Mouse (Mus musculus): ENCODE data around the gene Mal. TPM values are rescaled to one million over a fixed set of nuclear protein-coding genes. Genes with fewer than 3 reads are reported as not detected.

Mal gene
- polyA plus RNA-seq, 1 experiment from 2014 or later, result 0.81 TPM

- no peak for DNase-seq (ENCODE audit: low spot score)
These were observed 20.9 kb downstream of the Mal start for GRCm38 (mm10) chr2:127635581-127635980.

GRCm38 (mm10) chr2:127632601-127633000 lies 23.9 kb downstream of the Mal start:
- no peak for DNase-seq (ENCODE audit: low spot score)
- WGBS, result 73% methylated on average over 2 of the region's 2 CpGs
- Histone ChIP-seq H3K4me2 (ENCODE audit: low read length) (no peak overlapping the region), H3K36me3 (ENCODE audit: control insufficient read depth, insufficient read depth, low read length) (no peaks in the 10 kb centered on the region), H3K9me3 (ENCODE audit: control insufficient read depth, low read length) (no peaks in the 10 kb centered on the region), H3K4me1 (replicated peaks; ENCODE audit: control insufficient read depth, insufficient read depth, low read length) (no peaks in the 10 kb centered on the region), H3K27ac (ENCODE audit: low read depth) (no peak overlapping the region), H3K4me3 (ENCODE audit: low read depth, low read length) (no peak overlapping the region), H3K27me3 (replicated peaks; ENCODE audit: control insufficient read depth, insufficient read depth, low read length) (no peaks in the 10 kb centered on the region), H3K9ac (ENCODE audit: low read length) (no peak overlapping the region)
- ATAC-seq (replicated peaks; ENCODE audit: low FRiP score, low TSS enrichment, low read depth), result no peak

More at GRCm38 (mm10) chr2:127635581-127635980, 20.9 kb downstream of the Mal start:
- Histone ChIP-seq H3K4me2 (ENCODE audit: low read length) (no peak overlapping the region), H3K9me3 (ENCODE audit: control insufficient read depth, low read length) (no peaks in the 10 kb centered on the region), H3K36me3 (ENCODE audit: control insufficient read depth, insufficient read depth, low read length) (no peaks in the 10 kb centered on the region), H3K4me3 (ENCODE audit: low read depth, low read length) (no peak overlapping the region), H3K27ac (ENCODE audit: low read depth) (no peak overlapping the region), H3K27me3 (replicated peaks; ENCODE audit: control insufficient read depth, insufficient read depth, low read length) (no peaks in the 10 kb centered on the region), H3K4me1 (replicated peaks; ENCODE audit: control insufficient read depth, insufficient read depth, low read length) (no peaks in the 10 kb centered on the region), H3K9ac (ENCODE audit: low read length) (no peak overlapping the region)
- WGBS, result 71% methylated on average over 6 of the region's 6 CpGs
- ATAC-seq (replicated peaks; ENCODE audit: low FRiP score, low TSS enrichment, low read depth), result no peak

- Histone ChIP-seq H3K9me3 (ENCODE audit: control insufficient read depth, low read length) (no peaks in the 10 kb centered on the region), H3K36me3 (ENCODE audit: control insufficient read depth, insufficient read depth, low read length) (no peaks in the 10 kb centered on the region), H3K27ac (ENCODE audit: low read depth) (no peak overlapping the region), H3K4me1 (replicated peaks; ENCODE audit: control insufficient read depth, insufficient read depth, low read length) (no peaks in the 10 kb centered on the region), H3K27me3 (replicated peaks; ENCODE audit: control insufficient read depth, insufficient read depth, low read length) (no peaks in the 10 kb centered on the region), H3K4me3 (ENCODE audit: low read depth, low read length) (no peak overlapping the region), H3K4me2 (ENCODE audit: low read length) (no peak overlapping the region), H3K9ac (ENCODE audit: low read length) (no peak overlapping the region)
- ATAC-seq (replicated peaks; ENCODE audit: low FRiP score, low TSS enrichment, low read depth) (no peak), DNase-seq (ENCODE audit: low spot score) (no peak)
- 78% methylated on average over 6 of the region's 6 CpGs for WGBS
These were observed 28.4 kb downstream of the Mal start for GRCm38 (mm10) chr2:127627990-127628570.

GRCm38 (mm10) chr2:127627354-127627753 lies 29.1 kb downstream of the Mal start:
- no peak overlapping the region for H3K27ac ChIP-seq (ENCODE audit: low read depth)
- no peaks in the 10 kb centered on the region for H3K27me3 ChIP-seq (replicated peaks; ENCODE audit: control insufficient read depth, insufficient read depth, low read length)
- H3K9ac ChIP-seq (ENCODE audit: low read length), result no peak overlapping the region
- 73% methylated on average over 6 of the region's 6 CpGs for WGBS
- ATAC-seq (replicated peaks; ENCODE audit: low FRiP score, low TSS enrichment, low read depth), result no peak
- H3K4me1 ChIP-seq (replicated peaks; ENCODE audit: control insufficient read depth, insufficient read depth, low read length), result no peaks in the 10 kb centered on the region
- H3K9me3 ChIP-seq (ENCODE audit: control insufficient read depth, low read length), result no peaks in the 10 kb centered on the region
- H3K4me3 ChIP-seq (ENCODE audit: low read depth, low read length), result no peak overlapping the region
- H3K36me3 ChIP-seq (ENCODE audit: control insufficient read depth, insufficient read depth, low read length), result no peaks in the 10 kb centered on the region
- H3K4me2 ChIP-seq (ENCODE audit: low read length), result no peak overlapping the region
- DNase-seq (ENCODE audit: low spot score), result no peak

- 64% methylated on average over 5 of the region's 5 CpGs for WGBS
- H3K4me2 ChIP-seq (ENCODE audit: low read length), result no peak overlapping the region
These were observed 30.8 kb downstream of the Mal start for GRCm38 (mm10) chr2:127625659-127626058.

GRCm38 (mm10) chr2:127624786-127625185 lies 31.7 kb downstream of the Mal start:
- Histone ChIP-seq H3K4me2 (ENCODE audit: low read length) (no peak overlapping the region), H3K4me1 (replicated peaks; ENCODE audit: control insufficient read depth, insufficient read depth, low read length) (no peaks in the 10 kb centered on the region), H3K9me3 (ENCODE audit: control insufficient read depth, low read length) (no peaks in the 10 kb centered on the region), H3K27me3 (replicated peaks; ENCODE audit: control insufficient read depth, insufficient read depth, low read length) (no peaks in the 10 kb centered on the region), H3K9ac (ENCODE audit: low read length) (no peak overlapping the region), H3K27ac (ENCODE audit: low read depth) (no peak overlapping the region), H3K4me3 (ENCODE audit: low read depth, low read length) (no peak overlapping the region), H3K36me3 (ENCODE audit: control insufficient read depth, insufficient read depth, low read length) (no peaks in the 10 kb centered on the region)
- no peak for ATAC-seq (replicated peaks; ENCODE audit: low FRiP score, low TSS enrichment, low read depth)
- no peak for DNase-seq (ENCODE audit: low spot score)
- 98% methylated on average over 2 of the region's 2 CpGs for WGBS

More at GRCm38 (mm10) chr2:127625659-127626058, 30.8 kb downstream of the Mal start:
- Histone ChIP-seq H3K9me3 (ENCODE audit: control insufficient read depth, low read length) (no peaks in the 10 kb centered on the region), H3K4me1 (replicated peaks; ENCODE audit: control insufficient read depth, insufficient read depth, low read length) (no peaks in the 10 kb centered on the region), H3K27ac (ENCODE audit: low read depth) (no peak overlapping the region), H3K36me3 (ENCODE audit: control insufficient read depth, insufficient read depth, low read length) (no peaks in the 10 kb centered on the region), H3K9ac (ENCODE audit: low read length) (no peak overlapping the region), H3K4me3 (ENCODE audit: low read depth, low read length) (no peak overlapping the region), H3K27me3 (replicated peaks; ENCODE audit: control insufficient read depth, insufficient read depth, low read length) (no peaks in the 10 kb centered on the region)
- DNase-seq (ENCODE audit: low spot score), result no peak
- no peak for ATAC-seq (replicated peaks; ENCODE audit: low FRiP score, low TSS enrichment, low read depth)

- no peaks in the 10 kb centered on the region for H3K9me3 ChIP-seq (ENCODE audit: control insufficient read depth, low read length)
- H3K9ac ChIP-seq (ENCODE audit: low read length), result no peak overlapping the region
- no peaks in the 10 kb centered on the region for H3K36me3 ChIP-seq (ENCODE audit: control insufficient read depth, insufficient read depth, low read length)
- ATAC-seq (replicated peaks; ENCODE audit: low FRiP score, low TSS enrichment, low read depth) (no peak), DNase-seq (ENCODE audit: low spot score) (no peak)
- whole genome bisulfite sequencing, result 49% methylated on average over 3 of the region's 3 CpGs
- H3K4me1 ChIP-seq (replicated peaks; ENCODE audit: control insufficient read depth, insufficient read depth, low read length), result no peaks in the 10 kb centered on the region
- no peaks in the 10 kb centered on the region for H3K27me3 ChIP-seq (replicated peaks; ENCODE audit: control insufficient read depth, insufficient read depth, low read length)
- H3K4me2 ChIP-seq (ENCODE audit: low read length), result no peak overlapping the region
- no peak overlapping the region for H3K4me3 ChIP-seq (ENCODE audit: low read depth, low read length)
- H3K27ac ChIP-seq (ENCODE audit: low read depth), result no peak overlapping the region
These were observed 34.4 kb downstream of the Mal start for GRCm38 (mm10) chr2:127622065-127622464.

GRCm38 (mm10) chr2:127619311-127619710 lies 37.2 kb downstream of the Mal start:
- Histone ChIP-seq H3K4me2 (ENCODE audit: low read length) (no peak overlapping the region), H3K9ac (ENCODE audit: low read length) (no peak overlapping the region), H3K9me3 (ENCODE audit: control insufficient read depth, low read length) (no peaks in the 10 kb centered on the region), H3K4me1 (replicated peaks; ENCODE audit: control insufficient read depth, insufficient read depth, low read length) (no peaks in the 10 kb centered on the region), H3K4me3 (ENCODE audit: low read depth, low read length) (no peak overlapping the region), H3K36me3 (ENCODE audit: control insufficient read depth, insufficient read depth, low read length) (no peaks in the 10 kb centered on the region), H3K27me3 (replicated peaks; ENCODE audit: control insufficient read depth, insufficient read depth, low read length) (no peaks in the 10 kb centered on the region), H3K27ac (ENCODE audit: low read depth) (no peak overlapping the region)
- ATAC-seq (replicated peaks; ENCODE audit: low FRiP score, low TSS enrichment, low read depth), result no peak
- DNase-seq (ENCODE audit: low spot score), result no peak
- WGBS, result 86% methylated on average over 3 of the region's 3 CpGs

GRCm38 (mm10) chr2:127612288-127612687 lies 44.2 kb downstream of the Mal start:
- Histone ChIP-seq H3K36me3 (ENCODE audit: control insufficient read depth, insufficient read depth, low read length) (no peaks in the 10 kb centered on the region), H3K27ac (ENCODE audit: low read depth) (no peak overlapping the region), H3K4me1 (replicated peaks; ENCODE audit: control insufficient read depth, insufficient read depth, low read length) (no peaks in the 10 kb centered on the region), H3K4me3 (ENCODE audit: low read depth, low read length) (no peak overlapping the region), H3K27me3 (replicated peaks; ENCODE audit: control insufficient read depth, insufficient read depth, low read length) (no peaks in the 10 kb centered on the region), H3K9me3 (ENCODE audit: control insufficient read depth, low read length) (no peaks in the 10 kb centered on the region), H3K4me2 (ENCODE audit: low read length) (no peak overlapping the region), H3K9ac (ENCODE audit: low read length) (no peak overlapping the region)
- WGBS, result 93% methylated on average over 4 of the region's 4 CpGs
- DNase-seq (ENCODE audit: low spot score) (no peak), ATAC-seq (replicated peaks; ENCODE audit: low FRiP score, low TSS enrichment, low read depth) (no peak)
